Mouse (Mus musculus) splenic B cell, adult 2 months (primary cell): ENCODE data around the gene Xrcc1.
A peak's percentile ranks its signal among the peaks of the same experiment; 100 is the strongest.

Experiments
- DNase-seq: peaks from one replicate; pipeline ENCODE4 v3.0.0-alpha.2; 2011; ENCODE audit warnings: low read depth, low spot score
- H3K27me3 ChIP-seq: 2 replicates; pipeline ENCODE4 v1.6.1; 2012; ENCODE audit warnings: mild to moderate bottlenecking, low read length, moderate library complexity, mixed read lengths; ENCODE audit not compliant: control insufficient read depth, poor library complexity, insufficient read depth, severe bottlenecking
- H3K36me3 ChIP-seq: 2 replicates; pipeline ENCODE4 v1.6.1; 2012; ENCODE audit warnings: mild to moderate bottlenecking, low read length, moderate library complexity, mixed read lengths; ENCODE audit not compliant: control insufficient read depth, poor library complexity, insufficient read depth, severe bottlenecking

The Xrcc1 gene

GRCm38 (mm10) chr7:24565627-24566026, 19.5 kb downstream of the Xrcc1 start:
- H3K36me3 ChIP-seq: no peaks in the 10 kb centered on the region; the same call in none of the 2 replicates
- H3K27me3 ChIP-seq: no peaks in the 10 kb centered on the region
- DNase-seq: peak; percentile 51

GRCm38 (mm10) chr7:24566206-24566605, 20.1 kb downstream of the Xrcc1 start:
- DNase-seq: no peak
- no peaks in the 10 kb centered on the region for H3K27me3 ChIP-seq
- H3K36me3 ChIP-seq: no peaks in the 10 kb centered on the region; the same call in none of the 2 replicates

DNA sequence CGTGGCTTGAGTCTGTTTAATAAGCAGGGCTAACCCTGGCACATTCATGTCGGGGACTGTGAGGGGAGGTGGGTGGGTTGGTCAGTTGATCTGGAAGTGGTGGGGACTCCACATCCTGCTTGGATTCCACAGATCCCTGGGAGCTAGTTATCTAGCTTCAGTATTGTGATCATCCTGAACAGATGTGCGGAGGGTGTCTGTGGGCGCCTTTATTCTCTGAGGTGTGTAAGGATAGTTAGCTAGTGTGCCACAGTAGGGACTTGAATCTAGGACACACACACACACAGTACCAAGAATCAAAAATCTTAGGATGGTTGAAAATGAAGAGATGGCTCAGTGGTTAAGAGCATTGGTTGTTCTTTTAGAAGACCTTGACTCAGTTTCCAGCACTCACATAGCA, 22.4 kb downstream of the Xrcc1 start:
- Histone ChIP-seq H3K27me3 (no peaks in the 10 kb centered on the region), H3K36me3 (no peaks in the 10 kb centered on the region; the same call in none of the 2 replicates)
- DNase-seq: no peak

DNA sequence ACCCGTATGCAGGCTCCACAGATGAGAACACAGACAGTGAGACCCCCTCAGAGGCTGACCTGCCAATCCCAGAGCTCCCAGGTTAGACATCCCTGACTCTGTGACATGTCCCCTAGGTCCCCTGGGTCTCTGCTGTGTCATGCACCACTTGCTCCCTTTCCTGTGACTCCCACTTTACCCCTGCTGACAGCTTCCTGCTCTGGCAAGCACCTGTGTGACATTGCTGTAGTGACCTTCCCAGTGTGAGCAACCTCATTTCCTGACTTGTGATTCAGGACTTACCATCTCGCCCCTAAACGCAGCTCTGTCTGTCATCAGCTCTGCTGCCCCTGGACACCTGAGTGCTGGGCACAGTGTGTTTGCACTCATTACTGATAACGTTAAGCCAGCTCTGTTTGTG, 25.0 kb downstream of the Xrcc1 start:
- peak; percentile 61 for DNase-seq
- H3K36me3 ChIP-seq: no peaks in the 10 kb centered on the region; the same call in none of the 2 replicates
- H3K27me3 ChIP-seq: no peaks in the 10 kb centered on the region

DNA sequence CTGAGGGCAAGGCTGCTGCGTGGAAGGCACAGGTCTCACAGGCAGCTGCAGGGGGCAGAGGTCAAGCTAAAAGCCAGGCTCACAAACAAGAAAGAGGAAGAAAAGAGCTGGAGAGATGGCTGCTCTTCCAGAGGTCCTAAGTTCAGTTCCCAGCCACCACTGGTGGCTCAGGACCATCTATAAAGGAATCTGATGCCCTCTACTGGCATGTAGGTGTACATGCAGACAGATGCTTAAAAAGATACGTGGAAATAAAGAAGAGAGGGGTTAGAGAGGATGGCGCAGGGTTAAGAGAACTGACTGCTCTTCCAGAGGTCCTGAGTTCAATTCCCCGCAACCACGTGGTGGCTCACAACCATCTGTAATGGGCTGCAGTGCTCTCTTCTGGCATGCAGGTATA, 26.4 kb downstream of the Xrcc1 start:
- peak; percentile 45 for DNase-seq
- Histone ChIP-seq H3K27me3 (no peaks in the 10 kb centered on the region), H3K36me3 (no peaks in the 10 kb centered on the region; the same call in none of the 2 replicates)

- Histone ChIP-seq H3K36me3 (no peaks in the 10 kb centered on the region), H3K27me3 (no peaks in the 10 kb centered on the region)
- no peak for DNase-seq
Observed at GRCm38 (mm10) chr7:24574224-24574796, 28.2 kb downstream of the Xrcc1 start.

GRCm38 (mm10) chr7:24577811-24578210, 31.7 kb downstream of the Xrcc1 start:
- no peak for DNase-seq
- H3K27me3 ChIP-seq: no peaks in the 10 kb centered on the region
- H3K36me3 ChIP-seq: no peaks in the 10 kb centered on the region

DNA sequence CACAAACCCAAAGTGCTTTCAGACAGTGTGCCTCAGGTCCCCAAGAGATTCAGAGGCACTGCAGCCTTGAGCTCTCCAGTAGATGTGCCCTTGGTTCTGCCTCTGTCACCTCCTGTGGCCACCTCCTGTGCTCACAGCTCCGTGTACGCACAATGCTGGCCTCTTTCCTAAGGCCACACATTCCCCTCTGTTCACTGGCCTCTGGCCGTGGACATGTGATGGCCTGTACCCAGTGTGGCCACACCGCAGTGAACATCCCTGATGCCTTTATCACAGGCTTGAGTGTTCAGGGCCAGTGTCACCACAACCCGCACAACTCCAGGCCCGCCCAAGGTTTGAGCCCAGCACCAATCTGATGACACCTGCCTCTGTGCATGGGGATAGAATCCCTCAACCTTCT, 38.8 kb downstream of the Xrcc1 start:
- no peak for DNase-seq
- no peaks in the 10 kb centered on the region for H3K36me3 ChIP-seq

GRCm38 (mm10) chr7:24585995-24586394, 39.9 kb downstream of the Xrcc1 start:
- DNase-seq: no peak
- no peaks in the 10 kb centered on the region for H3K27me3 ChIP-seq
- H3K36me3 ChIP-seq: no peaks in the 10 kb centered on the region

More for the DNA sequence above, 38.8 kb downstream of the Xrcc1 start:
- H3K27me3 ChIP-seq: no peaks in the 10 kb centered on the region

DNA sequence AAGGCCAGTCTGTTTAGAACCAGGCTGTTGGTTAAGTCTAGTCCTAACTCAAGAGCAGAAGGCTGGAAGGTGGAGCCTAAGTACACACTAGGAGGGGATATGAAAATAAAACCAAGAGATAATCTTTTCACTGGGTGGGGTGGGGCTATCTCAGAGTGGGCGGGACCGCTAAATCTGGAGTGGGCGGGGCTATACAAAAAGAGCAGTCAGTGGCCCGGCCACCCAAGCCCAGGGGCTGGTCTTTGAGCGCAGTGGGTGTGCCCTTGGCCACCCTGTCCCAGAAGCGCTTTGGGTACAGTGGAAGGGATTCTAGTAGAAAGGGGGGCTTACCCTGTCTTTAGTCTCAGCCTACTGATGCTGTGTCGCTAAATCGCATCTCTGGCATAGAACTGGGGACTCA, 40.7 kb downstream of the Xrcc1 start:
- DNase-seq: peak; percentile 53
- no peaks in the 10 kb centered on the region for H3K27me3 ChIP-seq
- no peaks in the 10 kb centered on the region for H3K36me3 ChIP-seq

DNA sequence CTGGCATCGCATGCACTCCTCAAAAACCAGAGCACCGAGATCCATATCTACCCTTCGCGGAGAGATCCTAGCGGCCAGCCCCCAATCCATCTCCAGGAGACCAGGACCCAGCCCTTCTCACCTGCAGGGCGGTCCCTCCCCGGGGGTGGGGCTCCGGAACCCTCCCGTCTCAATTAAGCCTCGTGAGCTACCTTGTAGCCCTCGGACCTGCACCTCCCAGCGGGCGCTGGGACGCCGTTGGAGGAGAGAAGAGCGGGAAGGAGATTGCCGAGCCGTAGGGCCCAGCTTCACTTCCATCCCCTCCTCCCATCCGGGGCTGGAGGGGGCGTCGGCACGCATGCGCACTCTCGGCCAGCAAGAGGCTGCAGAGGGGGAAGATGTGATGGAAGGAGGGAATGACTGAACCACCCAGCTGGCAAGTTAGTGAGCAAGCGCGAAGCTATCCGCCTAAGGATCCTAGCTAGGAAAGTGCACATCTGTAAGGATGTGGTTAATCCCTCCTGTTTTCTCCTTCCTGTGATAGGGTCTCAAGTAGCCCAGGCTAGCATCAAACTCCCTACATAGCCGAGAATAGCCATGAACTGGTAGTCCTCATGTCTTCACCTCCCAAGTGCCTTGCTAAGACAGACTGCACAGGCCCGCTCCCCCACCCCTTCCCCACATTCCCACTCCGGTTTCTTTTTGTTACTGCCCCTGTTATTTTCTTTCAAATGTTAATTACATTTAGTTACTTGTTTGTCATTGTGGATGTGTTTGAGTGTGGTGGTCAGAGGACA, 41.4 kb downstream of the Xrcc1 start, which contains the start of the genes Ethe1 and Zfp575:
Gene Ethe1 (plus strand): TSS at position 214 of the 776 bp plus-strand sequence.
Gene Zfp575 (minus strand): TSS at position 312 of the 776 bp plus-strand sequence.
- H3K36me3 ChIP-seq: no peaks in the 10 kb centered on the region
- no peaks in the 10 kb centered on the region for H3K27me3 ChIP-seq
- peak; percentile 41 for DNase-seq

DNA sequence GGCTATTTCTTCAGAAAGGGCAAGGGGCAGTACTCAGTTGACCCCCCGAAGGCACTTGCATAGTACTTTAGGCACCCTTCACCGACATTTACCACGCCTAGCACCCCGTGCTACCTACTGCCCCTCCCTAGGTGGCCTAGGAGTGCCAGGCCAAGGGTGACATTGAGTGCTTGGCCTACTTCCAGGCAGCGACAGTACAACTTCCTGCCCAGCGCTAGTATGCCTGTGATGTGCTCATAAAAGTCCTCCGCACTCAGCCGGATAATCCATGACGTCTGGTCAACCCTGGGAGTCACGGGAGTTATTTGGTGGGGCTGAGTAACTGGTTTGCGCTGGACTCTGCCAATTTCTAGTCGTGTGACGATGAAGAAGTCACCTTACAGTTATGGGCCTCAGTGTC, 42.2 kb downstream of the Xrcc1 start:
- peak; percentile 34 for DNase-seq

DNA sequence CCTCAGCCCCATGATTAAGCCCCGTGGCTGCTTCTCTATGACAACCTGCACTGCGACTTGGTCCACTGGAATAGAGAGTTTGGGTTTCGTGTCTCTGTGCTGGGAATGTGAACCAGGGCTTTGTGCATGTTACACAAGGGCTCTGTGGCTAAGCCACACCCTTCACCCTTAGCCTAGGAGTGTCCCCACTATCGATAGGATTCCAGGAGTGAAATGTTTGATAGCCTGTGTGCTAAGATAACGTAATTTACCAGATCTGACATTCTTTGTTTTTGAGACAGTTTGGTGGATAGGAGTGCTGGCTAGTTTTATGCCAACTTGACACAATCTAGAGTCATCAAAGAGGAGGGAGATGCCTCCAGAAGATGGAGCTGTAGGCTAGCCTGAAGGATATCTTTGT, 45.6 kb downstream of the Xrcc1 start:
- Histone ChIP-seq H3K36me3 (no peaks in the 10 kb centered on the region), H3K27me3 (no peaks in the 10 kb centered on the region)
- no peak for DNase-seq

More for the DNA sequence above, 42.2 kb downstream of the Xrcc1 start:
- Histone ChIP-seq H3K27me3 (no peaks in the 10 kb centered on the region), H3K36me3 (no peaks in the 10 kb centered on the region)

- no peak for DNase-seq
Observed at GRCm38 (mm10) chr7:24592163-24592562, 46.1 kb downstream of the Xrcc1 start.

DNA sequence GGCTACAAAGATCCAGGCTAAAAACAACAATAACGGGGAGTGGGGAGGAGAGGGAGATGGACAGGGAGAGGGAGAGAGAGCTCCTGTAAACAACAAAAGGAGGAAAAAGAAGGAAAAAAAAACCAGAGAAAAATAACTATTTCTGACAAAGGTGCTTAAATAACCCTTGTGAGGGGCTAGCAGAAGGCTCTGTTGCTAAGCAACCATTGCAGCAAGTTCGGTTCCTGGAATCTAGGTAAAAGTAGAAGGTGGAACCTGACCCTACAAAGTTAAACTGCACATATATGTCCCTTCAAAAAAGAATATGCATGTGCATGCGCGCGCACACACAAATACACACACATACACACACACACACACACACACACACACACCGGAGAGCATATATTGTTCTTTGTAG, 46.7 kb downstream of the Xrcc1 start:
- no peak for DNase-seq
- Histone ChIP-seq H3K27me3 (no peaks in the 10 kb centered on the region), H3K36me3 (no peaks in the 10 kb centered on the region)

More at GRCm38 (mm10) chr7:24592163-24592562, 46.1 kb downstream of the Xrcc1 start:
- no peaks in the 10 kb centered on the region for H3K27me3 ChIP-seq
- H3K36me3 ChIP-seq: no peaks in the 10 kb centered on the region
